Mouse (Mus musculus) embryonic facial prominence, embryonic 15.5 days (tissue): Measurements from ENCODE around the gene Tmed9. TPM values are rescaled to one million over a fixed set of nuclear protein-coding genes. Genes with fewer than 3 reads are reported as not detected.

Experiments
- ATAC-seq: fragments of 200-750 bp; cut with Nextera tagmentation; 2 replicates; pipeline ENCODE4 v1.8.0; 2017; ENCODE audit warnings: low read depth, moderate TSS enrichment; ENCODE audit not compliant: insufficient number of reproducible peaks, low FRiP score, low TSS enrichment
- H3K27ac ChIP-seq: fragments of 300-500 bp; sonication (generic); replicated peaks from 2 replicates; pipeline ENCODE4 v1.5.1; 2015; ENCODE audit warnings: mild to moderate bottlenecking, inconsistent platforms
- H3K27me3 ChIP-seq: fragments of 300-500 bp; sonication (generic); 2 replicates; pipeline ENCODE4 v1.6.1; 2015; ENCODE audit warnings: inconsistent platforms
- H3K36me3 ChIP-seq: fragments of 300-500 bp; sonication (generic); 2 replicates; pipeline ENCODE4 v1.6.1; 2015; ENCODE audit warnings: mild to moderate bottlenecking, inconsistent platforms
- H3K4me1 ChIP-seq: fragments of 300-500 bp; sonication (generic); 2 replicates; pipeline ENCODE4 v1.6.1; 2015; ENCODE audit warnings: inconsistent platforms
- H3K4me2 ChIP-seq: fragments of 300-500 bp; sonication (generic); replicated peaks from 2 replicates; pipeline ENCODE4 v1.6.1; 2015; ENCODE audit warnings: mild to moderate bottlenecking, inconsistent platforms
- H3K4me3 ChIP-seq: fragments of 300-500 bp; sonication (generic); replicated peaks from 2 replicates; pipeline ENCODE4 v1.5.1; 2015; ENCODE audit warnings: mild to moderate bottlenecking, inconsistent platforms
- H3K9ac ChIP-seq: fragments of 300-500 bp; sonication (generic); 2 replicates; pipeline ENCODE4 v1.6.1; 2015; ENCODE audit warnings: inconsistent platforms
- H3K9me3 ChIP-seq: fragments of 300-500 bp; sonication (generic); replicated peaks from 2 replicates; pipeline ENCODE4 v1.6.1; 2016; ENCODE audit warnings: inconsistent platforms
- WGBS: fragments of 180-500 bp; shearing (Covaris S2); methylation state at CpG from one replicate; pipeline ENCODE4 v1.1.7; 2015; 5-methylcytosine and 5-hydroxymethylcytosine counted together
- polyA plus RNA-seq: library from polyadenylated mRNA; unstranded; fragments of >200 nt; fragmentation: Nextera tagmentation; extraction: Ambion mirVana; gene quantifications from 2 replicates; pipeline ENCODE4 v1.2.1, GENCODE M21; 2015

Gene Tmed9
- polyA plus RNA-seq, 1 experiment from 2014 or later: 163 TPM

DNA sequence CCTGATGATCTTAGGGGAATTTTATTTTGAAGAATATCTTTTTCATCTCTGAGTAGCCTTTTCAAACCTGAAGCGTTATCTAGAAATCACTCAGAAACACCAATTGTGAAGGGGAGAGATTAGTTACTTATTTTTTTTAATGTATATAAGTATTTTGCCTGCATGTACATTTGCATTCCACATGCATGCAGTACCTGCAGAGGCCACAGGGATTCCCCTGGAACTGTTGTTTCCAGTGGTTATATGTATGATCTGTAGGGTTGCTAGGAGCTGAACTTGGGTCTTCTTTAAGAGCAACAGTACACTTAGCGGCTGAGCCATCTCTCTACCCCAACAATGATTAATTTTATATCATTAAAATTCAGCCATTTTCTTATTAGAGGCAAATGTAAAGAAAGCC, 71.0 kb downstream of the Tmed9 start:
- Histone ChIP-seq H3K9ac (no peak overlapping the region), H3K9me3 (no peaks in the 10 kb centered on the region), H3K27me3 (no peaks in the 10 kb centered on the region), H3K4me3 (no peak overlapping the region), H3K36me3 (peaks cover 73% of the 10 kb centered on the region), H3K4me1 (no peaks in the 10 kb centered on the region), H3K27ac (no peak overlapping the region), H3K4me2 (no peak overlapping the region)
- WGBS: 91% methylated on average over 2 of the region's 2 CpGs
- no peak for ATAC-seq

Other genes starting within 250 kb of the Tmed9 start
- gene Mxd3, start 243.9 kb upstream of the Tmed9 start, polyA plus RNA-seq: 40.9 and 44.0 TPM in 2 replicates
- 100.0 and 110 TPM in 2 replicates for gene Lman2, start 210.9 kb upstream of the Tmed9 start, polyA plus RNA-seq
- 2.1 and 2.5 TPM in 2 replicates for gene Rgs14, start 204.0 kb upstream of the Tmed9 start, polyA plus RNA-seq
- 0.11 TPM in 1 of 2 replicates, not detected in the other for gene Slc34a1, start 175.5 kb upstream of the Tmed9 start, polyA plus RNA-seq
- not detected in 2 replicates for gene Pfn3, start 158.5 kb upstream of the Tmed9 start, polyA plus RNA-seq
- 0.16 TPM in 1 of 2 replicates, not detected in the other for gene F12, start 146.9 kb upstream of the Tmed9 start, polyA plus RNA-seq
- 43.8 and 45.1 TPM in 2 replicates for gene Grk6, start 128.7 kb upstream of the Tmed9 start, polyA plus RNA-seq
- gene Prr7, start 109.5 kb upstream of the Tmed9 start, polyA plus RNA-seq: 1.5 TPM in 2 replicates
- gene Dbn1, start 85.6 kb upstream of the Tmed9 start, polyA plus RNA-seq: 190 and 193 TPM in 2 replicates
- gene Pdlim7, start 60.1 kb upstream of the Tmed9 start, polyA plus RNA-seq: 165 and 180 TPM in 2 replicates
- 5.5 and 6.3 TPM in 2 replicates for gene Dok3, start 44.4 kb upstream of the Tmed9 start, polyA plus RNA-seq
- 61.4 and 66.2 TPM in 2 replicates for gene Ddx41, start 37.1 kb upstream of the Tmed9 start, polyA plus RNA-seq
- gene Fam193b, start 2.6 kb upstream of the Tmed9 start, polyA plus RNA-seq: 43.4 and 46.0 TPM in 2 replicates
- 30.3 and 32.3 TPM in 2 replicates for gene B4galt7, start 26.2 kb downstream of the Tmed9 start, polyA plus RNA-seq
- 59.7 and 64.7 TPM in 2 replicates for gene Caml, start 49.3 kb downstream of the Tmed9 start, polyA plus RNA-seq
- 31.0 and 32.1 TPM in 2 replicates for gene Ddx46, start 61.3 kb downstream of the Tmed9 start, polyA plus RNA-seq
- 59.5 and 60.3 TPM in 2 replicates for gene B230219D22Rik, start 119.4 kb downstream of the Tmed9 start, polyA plus RNA-seq
- 98.3 and 105 TPM in 2 replicates for gene Txndc15, start 140.9 kb downstream of the Tmed9 start, polyA plus RNA-seq
- 50.3 and 53.0 TPM in 2 replicates for gene Pcbd2, start 153.6 kb downstream of the Tmed9 start, polyA plus RNA-seq
- gene Catsper3, start 210.8 kb downstream of the Tmed9 start, polyA plus RNA-seq: 0.17 TPM in 1 of 2 replicates, not detected in the other